Mouse (Mus musculus) lung, adult 18-20 months (tissue): ENCODE measurements around the gene Pepd.

Experiments used
- DNase-seq, 2 experiments: peaks; one replicate each; pipeline ENCODE4 v3.0.0; 2022; ENCODE audit warnings: mixed read lengths in 2 of 2

Gene Pepd

GRCm38 (mm10) chr7:34984526-34985133, 72.5 kb downstream of the Pepd start:
- DNase-seq: no peak

DNA sequence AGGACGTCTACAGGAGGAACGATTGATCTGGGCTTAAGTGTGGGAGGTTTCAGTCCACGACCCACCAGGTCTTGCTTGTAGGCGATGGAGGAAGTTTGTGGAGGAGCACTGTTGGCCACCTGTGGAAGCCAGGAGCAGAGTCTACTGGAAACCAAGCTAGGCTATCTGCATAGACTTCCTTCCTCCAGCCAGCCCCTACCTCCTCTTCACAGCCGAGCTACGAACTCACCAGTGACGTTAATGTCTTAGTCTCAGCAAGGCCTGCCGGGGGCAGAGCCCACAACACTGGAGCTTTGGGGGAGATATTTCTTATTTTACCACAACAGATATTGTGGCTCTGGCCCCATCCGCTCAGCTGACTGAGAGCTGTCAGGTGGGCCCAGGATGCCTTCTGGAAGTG, 73.0 kb downstream of the Pepd start:
- no peak for DNase-seq

GRCm38 (mm10) chr7:34985646-34986045, 73.5 kb downstream of the Pepd start:
- no peak for DNase-seq

DNA sequence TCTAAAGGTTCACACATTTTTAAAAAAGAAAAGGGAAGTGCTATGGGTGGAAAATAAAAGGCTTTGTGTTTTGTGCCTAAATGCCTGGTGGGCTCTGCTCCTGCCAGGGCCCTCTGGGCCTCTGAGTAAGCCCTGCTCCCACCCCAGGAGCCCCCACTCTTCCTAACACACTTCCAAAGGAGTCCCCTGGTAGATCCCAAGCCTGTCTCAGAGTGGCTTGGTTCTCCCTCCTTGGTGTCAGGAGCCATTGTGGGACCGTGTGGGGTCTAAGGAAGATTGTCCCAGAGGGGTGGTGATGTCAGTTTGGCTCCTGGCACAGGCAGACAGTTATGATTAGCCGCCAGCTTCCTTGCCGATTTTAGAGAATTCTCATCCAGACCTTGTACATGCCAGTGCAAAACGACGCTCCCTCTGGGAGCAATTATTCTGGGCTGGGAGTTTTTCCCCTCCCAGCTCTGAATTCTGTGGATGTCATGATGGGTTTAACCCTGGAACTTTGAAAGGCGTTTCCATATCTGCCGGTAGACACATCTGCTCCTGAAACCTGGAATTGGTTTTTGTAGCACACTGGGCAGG, 74.5 kb downstream of the Pepd start:
- DNase-seq: no peak

- DNase-seq: no peak
Observed at GRCm38 (mm10) chr7:34987258-34987657, 75.1 kb downstream of the Pepd start.

- DNase-seq: no peak
Observed at GRCm38 (mm10) chr7:34988488-34988887, 76.3 kb downstream of the Pepd start.

DNA sequence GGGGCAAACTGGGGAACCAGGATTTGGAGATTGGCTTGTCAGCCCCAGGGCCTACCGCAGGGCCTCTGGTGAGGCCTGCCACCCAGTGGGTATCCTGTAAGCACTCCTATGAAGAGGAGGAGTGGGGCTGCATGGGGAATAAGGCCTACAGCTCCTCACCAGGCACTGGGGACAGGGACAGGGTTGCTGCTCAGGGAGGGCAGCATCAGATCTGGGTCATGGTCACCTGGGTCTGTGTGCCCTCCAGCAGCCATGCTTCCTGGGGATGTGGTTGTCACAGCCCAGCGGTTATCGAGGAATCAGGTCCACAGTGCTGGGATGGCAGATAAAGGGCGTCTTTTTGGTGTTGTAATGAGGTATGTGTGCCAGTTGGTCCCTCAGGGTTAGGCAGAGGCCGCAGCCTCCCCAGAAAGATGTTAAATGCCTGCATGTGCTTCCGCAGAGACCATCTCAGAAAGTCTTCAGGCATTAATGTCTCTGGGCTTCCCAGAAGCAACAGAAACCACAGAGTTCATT, 79.6 kb downstream of the Pepd start:
- no peak for DNase-seq

DNA sequence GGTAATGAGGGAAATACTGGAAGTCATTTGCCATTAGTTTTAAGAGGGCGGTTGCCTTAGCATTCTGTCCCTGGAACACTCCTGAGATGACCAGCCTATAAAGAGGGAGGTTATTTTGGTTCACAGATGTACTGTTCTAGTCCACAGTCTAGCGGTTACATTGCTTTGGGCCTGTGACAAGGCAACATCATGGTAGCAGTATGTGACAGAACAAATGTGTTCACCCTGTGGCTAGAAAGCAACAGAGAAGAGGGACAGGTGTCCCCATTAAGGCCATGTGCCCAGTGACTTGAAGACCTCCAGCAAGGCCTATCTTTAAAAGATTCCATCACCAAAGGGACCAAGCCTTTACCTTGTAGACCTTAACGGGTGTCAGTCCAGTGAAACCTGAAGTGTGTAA, 80.6 kb downstream of the Pepd start:
- no peak for DNase-seq

- DNase-seq: no peak
Observed at GRCm38 (mm10) chr7:34995872-34996662, 83.9 kb downstream of the Pepd start.

GRCm38 (mm10) chr7:35000839-35001238, 88.7 kb downstream of the Pepd start:
- DNase-seq: peak; percentile 17 to 29

DNA sequence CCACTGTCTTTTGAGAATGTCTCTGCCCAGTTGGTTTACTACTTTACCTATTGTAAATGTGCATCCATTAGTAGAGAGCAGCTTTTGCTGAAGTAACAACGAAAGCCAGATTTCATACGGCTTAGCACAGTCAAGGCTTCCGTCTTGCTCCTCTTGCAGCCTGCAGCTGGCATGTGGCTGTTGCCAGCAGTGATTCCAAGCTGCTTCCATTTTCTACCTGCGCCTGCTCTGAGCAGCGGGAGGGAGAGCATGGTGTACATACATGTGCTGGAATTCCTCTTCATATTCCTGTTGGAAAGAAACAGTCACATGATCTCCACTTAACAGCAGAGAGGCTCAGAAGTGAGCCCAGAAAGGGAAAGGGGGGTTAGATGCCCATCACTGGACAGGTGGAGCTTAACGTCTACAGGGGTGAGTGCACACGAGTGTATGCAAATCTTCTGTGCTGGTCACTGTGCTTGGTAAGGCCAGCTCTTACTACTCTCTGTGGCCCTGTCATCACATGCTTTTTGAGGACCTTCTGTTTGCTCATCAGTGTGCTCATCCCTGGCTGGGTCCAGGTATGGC, 91.1 kb downstream of the Pepd start:
- DNase-seq: peak in 1 of 2 experiments; percentile 21

DNA sequence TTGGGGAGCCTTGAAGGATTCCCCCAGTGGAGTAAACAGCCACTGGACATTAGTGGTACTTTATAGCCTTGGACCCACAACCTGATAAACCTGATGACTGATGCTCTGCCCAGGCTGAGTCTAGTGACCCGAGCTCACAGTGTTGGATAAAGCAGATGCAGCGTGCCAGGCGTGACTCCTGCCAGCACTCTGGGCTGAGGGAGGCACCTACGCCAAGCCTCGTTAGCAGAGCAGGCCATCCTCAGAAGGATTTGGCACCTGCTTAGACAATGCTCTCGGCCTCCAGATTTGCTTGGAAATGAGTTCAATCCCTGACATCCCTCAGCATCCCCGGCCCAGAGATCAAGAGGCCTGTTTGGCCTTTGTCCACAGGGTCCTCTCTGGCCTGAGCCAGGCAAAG, 94.5 kb downstream of the Pepd start:
- no peak for DNase-seq

DNA sequence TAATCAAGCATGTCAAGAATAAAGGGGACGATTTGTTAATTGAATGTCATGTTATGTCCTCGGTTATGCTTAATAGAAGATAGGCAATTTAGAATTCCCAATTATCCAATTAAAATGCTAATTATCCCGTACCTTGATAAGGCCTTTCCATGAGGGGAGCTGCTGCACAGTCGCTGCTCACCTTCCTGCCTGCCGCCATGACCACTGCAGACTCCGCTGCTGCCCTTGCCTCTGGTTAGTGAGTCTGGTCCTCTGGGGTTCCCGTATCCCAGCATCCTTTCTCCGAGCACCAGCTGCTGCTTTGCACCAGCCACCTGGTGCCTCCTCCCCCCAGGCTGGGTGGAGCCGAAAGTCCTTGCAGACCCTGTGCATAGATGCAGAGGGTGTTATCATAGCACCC, 101.0 kb downstream of the Pepd start:
- no peak for DNase-seq

- DNase-seq: no peak
Observed at GRCm38 (mm10) chr7:35015252-35015651, 103.1 kb downstream of the Pepd start.

GRCm38 (mm10) chr7:35021365-35021764, 109.2 kb downstream of the Pepd start:
- no peak for DNase-seq

DNA sequence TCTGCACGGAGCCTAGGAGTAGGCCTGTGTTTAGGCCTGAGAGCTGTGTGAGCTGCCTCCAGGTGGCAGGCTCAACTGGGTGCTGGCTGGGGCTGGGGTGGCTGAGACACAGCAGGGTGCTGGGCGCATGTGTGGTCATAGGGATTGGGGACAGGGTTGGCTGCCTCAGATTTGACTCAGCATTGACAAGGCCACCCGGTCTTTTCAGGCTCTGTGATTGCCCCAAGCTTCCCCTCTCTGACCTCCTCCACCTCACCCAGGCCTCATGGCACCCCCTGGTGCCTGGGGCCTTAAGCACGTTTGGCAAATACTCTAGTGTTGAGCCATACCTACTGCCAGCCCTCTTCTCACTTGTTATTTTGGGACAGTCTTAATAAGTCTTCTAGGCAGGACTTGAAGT, 111.1 kb downstream of the Pepd start:
- no peak for DNase-seq

DNA sequence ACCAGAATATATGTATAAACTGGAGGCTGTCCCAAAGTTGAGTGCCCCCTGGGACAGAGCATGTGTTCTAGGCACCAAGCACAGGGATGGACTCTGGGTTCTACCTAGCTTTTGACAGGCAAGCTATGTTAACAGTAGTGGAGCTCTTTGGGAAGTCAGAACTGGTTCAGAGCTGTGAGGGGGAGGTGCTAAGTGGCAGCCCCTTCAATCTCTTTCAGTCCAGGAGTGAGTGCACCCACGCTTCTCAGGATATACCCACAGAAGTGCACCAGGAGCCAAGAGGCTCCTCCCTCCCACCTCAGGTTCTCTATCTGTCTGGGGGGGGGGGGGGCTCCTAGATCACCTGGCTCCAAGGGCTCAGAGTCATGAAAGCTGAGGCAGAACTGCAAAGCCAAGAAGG, 112.2 kb downstream of the Pepd start:
- no peak for DNase-seq

GRCm38 (mm10) chr7:35025409-35026275, 113.5 kb downstream of the Pepd start:
- DNase-seq: peak; percentile 80 to 82

DNA sequence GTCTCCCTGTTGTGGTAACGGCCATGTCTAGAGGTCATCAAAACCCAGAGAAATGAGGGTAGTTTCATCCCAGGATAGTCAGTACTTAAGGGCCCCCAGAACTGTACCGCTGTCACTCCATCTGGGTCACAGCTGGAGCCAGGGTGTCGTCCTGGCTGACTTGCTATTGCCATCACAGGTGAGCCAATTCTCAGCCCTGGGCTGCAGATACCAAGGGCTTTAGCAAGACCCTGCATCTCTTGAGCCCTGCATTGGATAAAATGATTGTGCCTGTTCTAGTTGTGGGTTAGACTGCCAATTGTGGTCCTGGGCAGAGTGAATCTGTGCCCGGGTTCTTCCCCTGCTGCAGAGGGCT, 114.1 kb downstream of the Pepd start:
- DNase-seq: no peak

GRCm38 (mm10) chr7:35026838-35027291, 114.7 kb downstream of the Pepd start:
- peak; percentile 64 to 67 for DNase-seq

DNA sequence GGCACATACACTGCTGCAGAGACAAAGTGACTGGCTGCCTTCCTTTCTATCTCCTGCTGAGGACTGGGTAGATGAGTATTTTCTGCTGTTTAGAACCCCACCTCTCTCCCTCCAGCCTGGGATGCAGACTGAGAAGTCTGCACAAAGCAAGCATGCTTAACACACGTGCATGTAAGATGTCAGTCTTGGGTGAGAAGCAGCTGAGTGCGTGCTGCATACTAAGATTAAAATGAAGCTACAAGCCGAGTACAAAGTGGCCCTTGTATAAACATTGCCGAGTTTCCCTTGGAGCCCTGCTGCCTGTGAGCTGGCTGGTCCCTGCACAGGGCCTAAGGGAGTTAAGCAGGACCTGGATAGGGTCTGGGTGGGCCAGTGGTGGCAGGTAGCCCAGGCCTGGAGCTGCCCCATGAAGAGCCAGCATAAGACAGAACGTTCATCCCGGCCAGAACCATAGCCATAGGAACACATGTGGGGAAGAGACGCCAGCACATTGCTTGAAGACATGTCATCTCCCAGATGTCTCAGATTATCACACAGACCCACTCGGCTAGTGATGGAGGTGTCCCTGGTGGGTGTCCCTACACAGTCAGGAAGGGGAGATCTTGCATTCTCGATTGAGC, 115.7 kb downstream of the Pepd start:
- DNase-seq: no peak

- no peak for DNase-seq
Observed at GRCm38 (mm10) chr7:35028559-35028958, 116.4 kb downstream of the Pepd start.
